ENCODE assay signal across 21 mouse cellular contexts in the genomic region with DNA sequence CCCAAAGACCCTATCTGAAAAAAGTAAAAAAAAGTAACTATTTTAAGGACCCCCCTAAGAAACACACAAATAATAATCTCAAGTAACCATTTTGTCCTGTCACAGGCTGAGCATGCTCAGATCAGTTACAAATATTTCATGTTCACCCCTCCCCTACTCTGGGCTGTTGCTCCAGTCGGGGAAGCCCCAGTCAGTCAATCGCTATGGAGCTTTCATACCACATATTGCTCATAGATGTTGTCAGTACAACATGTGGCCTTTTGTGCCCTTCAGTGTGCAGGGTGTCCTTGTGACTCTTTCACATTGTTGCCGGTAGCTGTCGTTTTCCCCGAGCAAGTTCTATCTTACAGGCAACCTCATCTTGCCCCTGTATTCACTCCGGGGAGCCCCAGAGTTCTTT. TPM values are rescaled to one million over a fixed set of nuclear protein-coding genes. Genes with fewer than 3 reads are reported as not detected.
A peak's percentile ranks its signal among the peaks of the same experiment; 100 is the strongest.
DNase-seq lines count a peak whose midpoint lies in the region; ATAC-seq and TF ChIP-seq lines count a peak whose summit lies in the region.
"Had no signal": no experiment of that assay in that cellular context is flagged by ENCODE, and none has a peak within 500 bp of the region (broad histone marks: within the 10 kb centered on the region; RNA-seq: fewer than 3 reads in every experiment).

No protein-coding gene starts in this region.

- no peak overlapping the region for H3K4me3 ChIP-seq in left cerebral cortex, adult 2 months
- H3K4me3 ChIP-seq: hindbrain, embryonic 12.5 days; limb, embryonic 13.5 days had no signal

- no peak for TF ChIP-seq CTCF in left cerebral cortex, adult 2 months (IDR thresholded peaks at IDR 0.05)

- peak; percentile 61 for DNase-seq in adrenal gland, adult 2 months
- no peak for DNase-seq in adrenal gland, postnatal 10 days
- peak; percentile 68 for DNase-seq in 416B (ENCODE audit: low read depth)
- no peak for DNase-seq in layer of hippocampus, adult 11-12 months (ENCODE audit: low spot score)
- DNase-seq in layer of hippocampus, adult 8-10 months (ENCODE audit: low spot score in 2 of 2) = no peak
- DNase-seq in left cerebral cortex, adult 2 months (ENCODE audit: extremely low spot score in 1 of 2, low spot score in 2 of 2) = no peak
- DNase-seq: cerebellum, adult 11-12 months; cerebellum, postnatal 25 days; embryo, embryonic 11 days; gastrocnemius, postnatal 25 days; heart, postnatal 14 days; kidney, postnatal 36 days; right cerebral cortex, postnatal 4 days; thymus, adult 18-20 months had no signal

- ATAC-seq in activated CD4-positive, CD25-positive, alpha-beta regulatory T cell, adult 4 months = peak; percentile 96
- ATAC-seq in megakaryocyte, adult 5-6 weeks (ENCODE audit: poor library complexity, severe bottlenecking) = peak; percentile 17; the same call in 1 of the 2 replicates
- ATAC-seq: forebrain, embryonic 16.5 days; midbrain, embryonic 16.5 days had no signal

- no peak overlapping the region for H3K27ac ChIP-seq in left cerebral cortex, adult 2 months
- H3K27ac ChIP-seq: hindbrain, embryonic 12.5 days; limb, embryonic 13.5 days; liver, embryonic 14.5 days had no signal

- intact Hi-C loops in left cerebral cortex, adult 2 months (cut with DNase I) = no loop called here

RNA-seq across cellular contexts. Expression of gene Tmem189, which starts 52.9 kb away (rescaled TPM):
- total RNA-seq in adrenal gland, adult 2 months (2021) = 10 to 100 TPM; 29.9 to 30.1 TPM
- 72.0 and 77.3 TPM in 2 replicates for polyA plus RNA-seq in adrenal gland, adult 2 months (2012; rRNA removed)
- 10 to 100 TPM; 31.2 to 33.5 TPM for total RNA-seq in adrenal gland, postnatal 10 days (2021)
- 10 to 100 TPM; 12.6 to 13.5 TPM for polyA plus RNA-seq in activated CD4-positive, CD25-positive, alpha-beta regulatory T cell, adult 4 months (2017; shearing (Covaris generic))
- total RNA-seq in megakaryocyte, adult 5-6 weeks (2015) = 25.1 and 35.7 TPM in 2 replicates
- 40.6 and 43.1 TPM in 2 replicates for total RNA-seq in megakaryocyte, adult 5-6 weeks (2017)
- total RNA-seq in layer of hippocampus, adult 8-10 months (2022) = 10 to 100 TPM; 44.5 to 47.5 (median 46.8) TPM
- 10 to 100 TPM; 42.3 to 43.0 TPM for total RNA-seq in left cerebral cortex, adult 2 months (2021)

RNA-seq across cellular contexts. Expression of gene Cebpb, which starts 53.8 kb away (rescaled TPM):
- total RNA-seq in adrenal gland, adult 2 months (2021) = 100 to 1,000 TPM; 366 to 466 TPM
- polyA plus RNA-seq in adrenal gland, adult 2 months (2012; rRNA removed) = 3,420 and 4,353 TPM in 2 replicates
- total RNA-seq in adrenal gland, postnatal 10 days (2021) = 100 to 1,000 TPM; 269 to 439 TPM
- 1 to 10 TPM in 1 of 2 experiments, under 1 TPM in 1; 0.32 to 2.6 TPM for polyA plus RNA-seq in activated CD4-positive, CD25-positive, alpha-beta regulatory T cell, adult 4 months (2017; shearing (Covaris generic))
- 79.3 and 125 TPM in 2 replicates for total RNA-seq in megakaryocyte, adult 5-6 weeks (2015)
- total RNA-seq in megakaryocyte, adult 5-6 weeks (2017) = 55.5 and 59.5 TPM in 2 replicates
- 10 to 100 TPM; 21.3 to 37.2 (median 25.6) TPM for total RNA-seq in layer of hippocampus, adult 8-10 months (2022)
- total RNA-seq in left cerebral cortex, adult 2 months (2021) = 10 to 100 TPM; 15.1 to 19.2 TPM

Comparison
In these comparisons a context has a peak if more than half of its experiments do, and no peak if none do; other contexts are left out.
1. DNase-seq: peak in adrenal gland, adult 2 months (single experiment) and 416B (single experiment); none in adrenal gland, postnatal 10 days (single experiment), layer of hippocampus, adult 11-12 months (single experiment), layer of hippocampus, adult 8-10 months (0 of 2) and left cerebral cortex, adult 2 months (0 of 2).